Mouse (Mus musculus) ES-E14 (cell line): ENCODE measurements around the gene BC030499.

Experiments
- MAFK ChIP-seq: IDR thresholded peaks from 2 replicates; pipeline ENCODE4 v1.6.1; 2014; ENCODE audit warnings: mild to moderate bottlenecking, low read depth, low read length, inconsistent platforms; ENCODE audit not compliant: insufficient read depth
- ZNF384 ChIP-seq: IDR thresholded peaks from 2 replicates; pipeline ENCODE4 v1.6.1; 2012; ENCODE audit warnings: low read depth, low read length, inconsistent platforms

DNA sequence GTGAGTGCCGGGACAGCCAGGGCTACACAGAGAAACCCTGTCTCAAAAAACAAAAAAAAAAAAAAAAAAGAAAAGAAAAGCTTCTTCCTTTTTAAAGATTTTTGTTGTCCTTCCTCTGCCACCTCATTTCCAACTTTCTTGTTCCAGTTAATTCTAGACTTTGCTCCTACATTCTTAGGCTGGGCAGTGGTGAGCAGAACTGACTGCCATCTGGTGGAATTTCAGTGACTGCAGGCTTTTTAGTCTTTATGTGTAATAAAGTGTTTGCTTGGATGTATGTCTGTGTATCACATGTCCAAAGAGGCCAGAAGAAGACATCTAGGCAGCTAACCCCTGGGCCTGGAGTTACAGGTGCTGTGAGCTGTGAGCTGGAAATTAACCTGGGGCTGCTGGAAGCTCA, 34.0 kb upstream of the BC030499 start:
- no peak for TF ChIP-seq MAFK
- TF ChIP-seq ZNF384 = no peak
